Mouse (Mus musculus) left cerebral cortex, postnatal 10 days (tissue): Measurements from ENCODE around the gene Maml3. TPM values are rescaled to one million over a fixed set of nuclear protein-coding genes. Genes with fewer than 3 reads are reported as not detected.

ENCODE experiments used
- DNase-seq, 2 experiments: peaks; one replicate each; pipeline ENCODE4 v3.0.0; 2021 to 2022; ENCODE audit warnings: low spot score in 2 of 2, mixed read lengths in 1 of 2; ENCODE audit errors: extremely low spot score in 1 of 2
- intact Hi-C: fragments of 180-260 bp; cut with DNase I; formaldehyde crosslinking; loops from one replicate; pipeline ENCODE4 v1.15.1; 2025
- total RNA-seq, 2 experiments: library from RNA; stranded (reverse); gene quantifications; 2 replicates each; pipeline ENCODE4 v1.2.3; 2021

The Maml3 gene
- total RNA-seq, 2 experiments from 2014 or later, result 7.2 to 7.8 TPM

DNA sequence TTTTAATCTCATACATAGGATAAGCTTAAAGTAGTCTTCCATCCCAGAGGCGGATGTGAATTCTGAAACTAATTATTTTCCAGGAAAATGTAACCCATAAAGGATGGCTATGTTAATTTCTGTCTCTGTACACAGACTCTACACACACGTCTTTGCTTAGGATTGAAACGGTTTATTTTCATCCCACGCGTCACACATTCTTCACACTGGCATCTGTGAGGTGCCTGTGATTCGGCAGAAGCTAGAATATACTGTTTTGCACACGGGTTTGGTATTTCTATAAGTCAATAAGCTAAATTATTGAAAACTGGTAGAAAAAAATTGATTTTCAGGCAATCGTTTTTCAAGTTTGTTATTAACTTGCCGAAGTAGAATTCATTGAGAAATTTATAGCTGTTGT lies 4.0 kb downstream of the Maml3 start:
- intact Hi-C loops, result loop anchor here (5.0 to 10.0 kb wide), 2 partner anchors 74 to 216 kb away; no protein-coding TSS in a partner anchor
- DNase-seq, result no peak

DNA sequence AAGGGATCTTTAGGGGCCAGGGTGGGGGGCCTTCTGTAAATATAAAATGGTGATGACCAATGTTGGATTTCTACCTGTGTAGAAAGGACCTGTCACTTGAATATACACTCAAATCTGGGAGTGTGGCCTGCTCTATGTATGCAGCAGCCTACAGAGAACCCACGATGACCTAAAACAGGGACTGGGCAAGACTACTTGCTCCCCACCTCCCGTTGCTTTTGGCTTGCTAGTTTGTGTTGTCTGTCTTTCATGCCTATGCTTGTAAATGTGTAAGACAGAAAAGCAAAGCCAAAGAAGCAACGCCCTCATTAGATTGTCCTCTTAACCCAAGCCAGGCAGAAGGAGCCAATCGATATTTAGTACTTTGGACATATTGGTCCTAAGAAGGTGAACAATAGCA lies 4.6 kb downstream of the Maml3 start:
- intact Hi-C loops, result loop anchor here (5.0 to 10.0 kb wide), 2 partner anchors 73 to 216 kb away; no protein-coding TSS in a partner anchor
- no peak for DNase-seq

DNA sequence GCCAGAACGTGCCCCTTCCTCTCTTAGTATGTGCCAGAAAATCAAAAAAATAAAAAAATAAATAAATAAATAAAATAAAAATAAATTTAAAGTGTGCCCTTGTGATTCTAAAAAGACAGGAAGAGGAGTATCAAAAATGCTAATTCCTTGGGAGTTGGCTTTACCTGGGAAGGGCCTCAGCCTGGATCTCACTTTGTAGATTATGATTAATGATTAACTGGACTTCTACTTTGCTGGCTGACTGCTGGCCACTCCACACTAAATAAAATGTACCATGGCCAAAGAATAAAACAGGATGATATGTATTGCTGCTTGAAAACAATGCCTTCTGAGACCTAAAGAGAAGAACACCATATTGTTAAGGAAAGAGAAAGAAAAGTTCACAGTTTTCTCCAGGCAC lies 5.6 kb downstream of the Maml3 start:
- intact Hi-C loops, result no loop called here
- no peak for DNase-seq

DNA sequence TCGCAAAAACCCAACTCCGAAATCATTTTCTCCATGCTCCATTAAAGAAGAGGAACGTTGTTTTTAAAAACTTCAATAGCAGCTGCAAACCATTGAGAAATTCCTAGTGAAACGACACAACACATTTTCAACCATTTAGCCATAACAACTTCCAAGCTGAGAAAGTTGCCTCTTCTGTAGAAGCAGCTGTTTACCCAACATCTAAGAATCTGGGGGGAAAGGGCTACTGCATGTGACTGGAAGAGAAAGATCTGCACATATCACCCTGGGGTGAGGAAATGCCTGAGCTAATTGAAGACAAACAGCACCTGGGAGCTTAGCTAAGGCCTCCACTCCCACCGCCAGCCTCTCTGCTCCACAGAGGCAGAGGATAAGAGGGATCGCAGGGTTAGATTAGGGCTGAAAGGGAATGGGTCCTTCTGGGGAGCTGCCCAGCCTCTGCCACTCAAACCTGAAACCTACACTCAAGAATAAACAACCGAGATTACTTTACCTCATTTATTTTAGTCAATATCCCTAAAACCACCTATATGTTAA lies 13.5 kb downstream of the Maml3 start:
- DNase-seq, result no peak
- intact Hi-C loops, result no loop called here

DNA sequence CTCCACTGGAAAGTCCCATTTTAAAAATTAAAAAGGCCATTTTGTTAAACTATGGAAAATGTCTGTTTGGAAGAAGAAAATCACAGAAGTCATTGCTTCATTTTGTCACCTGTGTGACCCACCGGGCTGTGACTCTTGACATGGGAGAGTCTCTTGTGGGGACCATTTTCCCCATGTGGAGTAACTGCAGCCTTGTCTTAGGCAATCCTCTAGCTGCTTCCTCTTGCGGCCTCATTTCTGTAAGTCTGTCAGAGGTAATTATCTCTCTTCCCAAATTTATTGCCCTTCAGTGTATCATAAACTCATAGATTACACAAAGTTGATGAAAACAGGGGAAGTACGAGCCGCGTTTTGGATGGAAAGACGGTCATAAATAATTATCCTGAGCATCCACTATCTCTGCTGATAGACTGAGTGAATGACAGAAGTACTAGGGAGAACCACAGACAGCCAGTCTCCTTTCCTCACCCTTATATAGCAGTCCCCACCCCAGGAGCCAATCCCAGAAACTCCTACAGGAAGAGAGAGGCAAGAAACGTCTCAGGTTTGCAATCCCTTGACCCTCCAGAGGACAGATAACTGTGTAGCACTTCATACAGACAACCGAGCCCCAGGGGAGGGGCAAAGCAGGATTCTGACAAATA lies 14.5 kb downstream of the Maml3 start:
- DNase-seq, result no peak
- intact Hi-C loops, result no loop called here

DNA sequence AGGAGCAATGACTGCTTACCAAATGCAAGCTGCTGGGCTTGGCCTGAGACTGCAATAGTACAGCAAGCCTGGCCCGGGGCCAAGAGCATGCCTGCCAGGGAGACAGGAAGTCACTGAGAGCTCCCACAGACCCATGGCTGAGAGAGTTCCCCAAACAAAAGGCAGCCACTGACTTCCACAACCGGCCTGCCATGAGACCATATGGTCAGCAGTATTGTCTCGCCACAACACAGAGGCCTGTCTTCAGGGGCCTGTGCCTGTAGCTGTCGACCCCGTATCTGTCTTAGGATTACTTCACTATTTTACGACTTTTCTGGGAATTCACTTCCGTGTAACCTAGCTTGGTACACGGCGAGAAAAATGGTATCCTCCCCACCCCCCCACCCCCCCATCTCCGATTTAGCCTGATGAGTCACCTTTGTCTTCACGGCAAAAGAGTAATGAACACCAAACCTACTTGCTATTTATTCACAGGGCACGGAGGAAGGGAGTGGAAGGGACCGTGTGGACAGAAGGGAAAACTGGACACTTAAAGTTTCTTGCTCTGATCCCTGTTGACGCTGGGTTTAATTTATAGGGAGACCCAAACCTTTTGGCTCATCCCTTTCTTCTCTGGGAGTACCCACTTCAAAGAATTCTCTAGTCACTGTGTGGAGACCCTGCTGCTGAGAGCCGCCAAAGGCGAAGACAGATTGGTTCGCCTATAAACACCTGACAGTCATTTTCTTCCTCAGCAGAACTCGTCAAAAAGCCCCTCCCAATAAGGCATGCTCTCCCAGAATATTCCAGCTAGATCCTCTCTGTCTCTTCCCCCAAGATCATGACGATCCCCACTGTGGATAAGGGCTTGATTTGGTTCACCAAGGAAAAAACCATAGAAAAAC lies 16.2 kb downstream of the Maml3 start:
- DNase-seq, result peak; percentile 87 to 97
- intact Hi-C loops, result no loop called here

DNA sequence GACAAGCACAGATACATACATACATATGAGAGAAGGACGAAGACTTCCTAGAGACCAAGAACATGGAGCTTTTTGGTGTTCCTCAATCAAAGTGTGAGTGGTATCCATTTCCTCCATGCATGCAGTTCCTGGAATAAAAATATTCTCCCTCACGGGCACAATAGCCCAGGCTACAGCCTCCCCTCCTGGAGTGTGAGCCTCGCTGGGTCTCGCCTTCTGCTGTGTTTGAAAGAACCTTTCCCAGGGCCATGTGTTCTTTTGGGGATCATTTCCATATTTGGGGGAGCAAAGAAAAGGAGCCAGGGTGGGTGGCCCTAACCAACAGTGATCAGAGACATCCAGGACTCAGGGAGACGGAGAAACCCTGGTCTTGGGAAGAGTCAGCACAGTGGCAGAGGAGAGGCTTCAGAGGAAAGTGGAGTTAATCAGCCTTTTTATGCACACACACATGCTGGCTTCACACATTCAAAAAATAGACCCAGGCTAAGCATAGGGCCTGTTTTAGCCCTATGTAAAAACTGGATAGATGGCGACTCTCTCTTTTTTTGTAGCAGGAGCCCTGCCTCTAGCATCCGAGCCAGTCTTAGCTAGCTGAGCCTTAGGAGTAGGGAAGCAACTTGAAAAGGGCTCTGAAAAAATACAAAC lies 17.1 kb downstream of the Maml3 start:
- intact Hi-C loops, result no loop called here
- DNase-seq, result no peak

DNA sequence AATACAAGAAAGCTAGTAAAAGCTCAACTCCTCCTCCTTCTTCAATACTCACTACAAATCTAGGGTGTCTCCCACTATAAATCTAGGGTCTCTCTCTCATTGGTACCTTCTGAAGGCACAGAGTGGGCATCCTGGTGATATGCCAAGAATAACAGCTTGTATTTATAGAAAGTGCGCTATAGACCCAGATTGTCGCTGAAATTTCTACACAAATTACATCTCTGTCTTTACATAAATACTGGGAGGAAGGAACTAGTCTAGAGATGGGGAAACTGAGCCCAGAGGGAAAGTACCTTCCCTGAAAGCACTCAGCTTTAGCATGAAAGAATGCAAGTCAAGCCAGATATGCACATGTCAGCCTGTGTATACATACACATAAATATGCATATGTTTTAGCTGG lies 26.1 kb downstream of the Maml3 start:
- no peak for DNase-seq
- intact Hi-C loops, result no loop called here

DNA sequence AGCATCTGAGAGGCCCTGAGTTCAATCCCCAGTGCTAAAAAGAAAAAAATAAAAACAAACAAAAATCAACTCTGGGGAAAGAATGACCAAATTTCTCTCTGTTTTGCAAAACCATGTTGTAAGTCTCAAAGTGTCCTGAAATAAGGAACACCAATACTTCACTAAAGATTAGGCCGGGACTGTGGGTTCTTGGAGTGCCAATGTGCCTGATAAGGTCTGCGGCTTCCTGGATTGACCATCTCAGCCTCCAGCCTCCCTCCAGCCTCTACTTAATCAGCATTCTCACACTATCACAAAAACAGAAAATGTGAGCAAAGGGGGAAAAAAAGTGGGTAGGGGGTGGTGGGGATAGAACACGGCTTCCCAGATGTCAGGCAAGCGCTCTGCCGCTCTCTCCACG lies 30.9 kb downstream of the Maml3 start:
- intact Hi-C loops, result no loop called here
- DNase-seq, result no peak

DNA sequence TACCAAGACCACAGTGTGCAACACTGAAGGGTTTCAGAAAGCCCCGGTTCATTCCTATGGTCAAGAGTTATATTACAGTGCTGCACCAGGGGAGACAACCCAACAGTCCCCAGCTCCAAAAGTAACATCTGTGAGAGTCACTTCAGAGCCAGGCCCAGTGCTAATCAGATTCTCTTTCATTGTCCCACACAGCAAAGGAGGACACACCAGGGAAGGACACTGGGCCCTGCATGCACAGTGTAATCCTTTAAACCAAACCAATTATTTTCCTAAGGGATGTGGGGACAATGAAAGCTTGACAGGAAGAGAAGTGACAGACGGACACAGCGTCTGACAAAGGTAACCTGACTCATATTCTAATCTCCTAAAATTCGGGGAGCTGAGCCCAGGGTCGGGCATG lies 32.9 kb downstream of the Maml3 start:
- intact Hi-C loops, result no loop called here
- no peak for DNase-seq

DNA sequence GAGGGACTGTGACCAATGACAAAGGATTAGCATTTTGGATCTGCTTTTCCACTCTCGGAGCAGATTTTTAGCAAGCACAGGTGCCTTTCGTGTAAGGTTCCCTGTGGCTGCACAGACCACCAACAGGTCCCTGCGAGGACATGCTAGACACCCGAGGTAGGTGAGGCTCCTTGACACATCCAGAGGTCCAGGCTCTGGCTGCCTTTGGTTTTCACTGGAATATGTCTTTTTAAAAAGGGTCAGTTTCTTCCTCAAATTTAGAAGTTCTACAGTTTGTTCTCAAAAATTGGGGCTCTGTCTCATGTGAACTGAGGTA lies 34.8 kb downstream of the Maml3 start:
- intact Hi-C loops, result no loop called here
- DNase-seq, result no peak

DNA sequence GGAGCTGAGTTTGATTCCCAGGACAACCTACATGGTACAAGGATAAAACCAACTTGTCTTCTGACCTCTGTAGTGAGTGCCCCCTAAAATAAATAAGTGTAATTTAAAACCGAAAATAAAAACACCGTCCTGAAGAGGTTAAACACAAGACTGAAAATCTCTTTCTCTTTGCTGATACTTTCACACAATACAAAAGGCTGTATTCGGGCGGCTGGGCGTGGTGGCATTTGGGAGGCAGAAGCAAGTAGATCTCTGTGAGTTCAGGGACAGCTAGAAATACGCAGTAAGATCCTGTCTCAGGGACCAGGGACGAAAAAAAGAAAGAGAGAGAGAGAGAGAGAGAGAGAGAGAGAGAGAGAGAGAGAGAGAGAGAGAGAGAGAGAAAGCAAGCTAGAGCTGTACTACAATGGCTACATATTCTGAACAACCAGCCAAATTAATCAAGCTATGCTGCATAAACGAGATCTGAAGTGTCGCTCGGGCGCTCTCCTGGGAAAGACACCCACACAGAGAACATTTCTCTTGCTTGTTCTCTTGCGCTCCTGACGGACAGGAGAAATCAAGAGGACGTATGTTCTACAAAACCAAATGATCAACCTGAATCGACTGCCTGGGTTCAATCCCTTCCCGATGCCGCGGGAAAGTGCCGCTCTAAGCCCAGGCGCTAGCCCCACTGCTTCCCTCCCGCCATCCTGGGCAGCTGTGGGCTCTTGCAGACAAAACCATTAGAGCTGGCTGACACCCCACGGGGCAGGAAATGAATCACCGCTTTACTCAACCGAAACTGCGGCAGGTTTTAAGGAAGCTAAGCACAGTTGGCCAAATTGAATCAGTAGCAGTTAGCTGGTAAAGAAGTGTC lies 35.3 kb downstream of the Maml3 start:
- intact Hi-C loops, result no loop called here

DNA sequence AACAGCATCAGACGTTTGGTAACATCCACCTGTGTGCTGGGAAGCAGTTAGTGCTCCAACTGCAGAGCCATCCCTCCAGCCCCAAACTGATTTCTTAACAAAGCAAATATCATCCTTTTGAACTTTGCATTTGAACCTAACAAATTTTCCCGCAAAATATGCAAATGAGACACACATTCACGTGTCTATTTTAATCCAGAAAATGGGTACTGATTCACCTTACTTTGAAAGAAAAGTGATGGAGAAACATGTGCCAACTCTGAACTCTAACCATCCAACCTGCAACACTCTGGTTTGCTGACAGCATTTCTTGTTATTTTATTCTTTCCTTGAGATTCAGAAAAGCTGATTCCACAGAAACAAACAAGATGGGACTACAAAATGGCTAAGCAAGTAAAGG lies 36.0 kb downstream of the Maml3 start:
- no peak for DNase-seq
- intact Hi-C loops, result no loop called here

More for the DNA sequence above, 35.3 kb downstream of the Maml3 start:
- peak in 1 of 2 experiments; percentile 74 for DNase-seq

DNA sequence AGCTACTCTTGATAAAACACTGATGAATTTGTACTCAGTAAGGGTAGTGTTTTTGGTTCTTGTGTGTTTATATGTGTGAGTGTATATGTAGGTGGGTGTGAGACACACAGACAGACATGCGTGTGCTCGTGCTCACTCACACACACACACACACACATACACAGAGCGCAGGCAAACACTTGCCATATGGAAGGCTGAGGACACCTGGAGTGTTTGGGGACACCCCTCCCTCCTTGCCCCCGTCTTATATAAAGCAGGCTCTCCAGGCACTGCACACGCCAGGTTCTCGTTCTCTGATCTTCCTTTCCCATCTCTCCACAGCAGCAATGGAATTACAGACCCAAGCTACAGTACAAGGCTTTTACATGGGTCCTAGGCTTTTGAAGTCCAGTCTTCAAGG lies 37.7 kb downstream of the Maml3 start:
- intact Hi-C loops, result no loop called here
- DNase-seq, result no peak

DNA sequence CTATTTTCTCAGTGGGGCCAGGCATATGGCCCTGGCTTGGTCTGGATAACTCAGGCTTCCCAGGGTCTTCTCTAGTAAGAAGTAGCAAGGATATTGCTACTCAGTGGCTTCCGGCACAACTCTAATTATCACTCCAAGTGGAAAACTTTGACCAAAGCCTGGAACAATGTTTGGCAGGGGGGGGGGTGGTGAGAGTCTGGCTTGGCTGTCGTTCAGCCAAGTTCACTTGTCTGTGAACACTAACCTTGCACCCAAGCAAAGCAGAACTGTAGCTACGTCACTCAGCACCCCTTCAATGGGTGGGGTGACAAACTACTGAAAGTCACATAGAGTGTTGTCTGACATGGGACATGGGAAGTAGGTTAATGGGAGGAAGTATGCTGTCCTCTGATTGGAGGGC lies 38.7 kb downstream of the Maml3 start:
- DNase-seq, result no peak
- intact Hi-C loops, result no loop called here

DNA sequence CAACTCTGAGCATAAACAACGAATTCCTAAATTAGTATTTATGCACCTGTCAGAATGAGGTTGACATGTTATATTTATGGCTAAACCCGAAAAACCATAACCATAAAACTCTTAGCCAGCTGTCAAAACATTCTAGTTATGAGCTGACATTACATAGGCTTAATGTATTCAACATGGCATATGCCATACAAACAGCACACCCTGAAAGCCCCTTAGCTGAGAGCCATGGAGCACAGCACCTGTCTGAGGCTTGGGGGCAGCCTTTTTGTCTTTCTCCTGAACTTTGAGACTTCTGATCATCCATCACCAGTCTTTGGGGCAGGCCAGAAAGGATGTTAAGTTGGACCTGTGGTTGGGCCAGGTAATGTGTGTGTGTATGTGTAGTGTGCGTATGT lies 41.6 kb downstream of the Maml3 start:
- DNase-seq, result no peak
- intact Hi-C loops, result no loop called here

DNA sequence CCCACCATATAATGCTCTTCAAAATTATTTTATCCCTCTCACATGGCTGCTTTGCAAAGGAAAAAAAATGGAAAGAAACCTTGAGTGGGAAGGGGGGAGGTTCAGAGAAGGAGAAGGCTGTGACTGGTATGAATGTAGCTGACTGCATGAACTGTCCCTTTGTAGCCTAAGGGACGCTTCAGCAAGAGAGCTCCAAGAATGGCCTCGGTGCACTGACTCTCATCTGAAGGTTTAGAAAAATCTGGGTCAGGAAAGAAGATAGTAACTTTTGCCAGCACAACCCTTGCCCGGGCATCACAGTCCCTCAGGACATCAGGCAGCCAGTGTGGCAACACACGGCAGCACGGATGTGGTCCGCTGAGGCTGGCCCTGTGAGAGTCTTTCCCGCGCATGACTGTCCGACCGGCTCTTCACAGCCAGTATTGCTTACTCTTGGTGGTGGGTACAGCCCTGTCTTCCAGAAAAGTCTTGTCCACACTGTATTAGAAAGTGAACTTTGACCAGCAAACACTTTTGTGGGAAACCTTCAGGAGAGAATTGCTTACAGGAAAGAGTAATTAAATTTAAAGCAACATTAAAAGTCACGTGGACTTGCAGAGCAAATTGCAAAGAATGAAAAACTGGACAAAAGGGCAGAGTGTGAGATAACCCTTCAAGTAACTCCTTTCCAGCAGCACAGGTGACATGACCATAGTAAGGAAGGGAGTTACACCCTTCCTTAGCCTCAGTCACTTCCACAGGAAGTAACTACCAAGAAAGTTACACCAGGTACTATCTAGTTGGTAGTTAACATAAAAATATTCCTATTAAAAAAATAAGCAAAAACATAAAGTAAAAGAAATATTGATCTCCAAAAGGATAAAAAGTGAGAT lies 42.3 kb downstream of the Maml3 start:
- no peak for DNase-seq
- intact Hi-C loops, result no loop called here
